In genomic region chr17:47195981-47196380, GRCm38 (mm10) we compare ENCODE assay signal across 22 mouse cellular contexts.
DNase-seq lines count a peak whose midpoint lies in the region; ATAC-seq and TF ChIP-seq lines count a peak whose summit lies in the region.
"Had no signal": no experiment of that assay in that cellular context is flagged by ENCODE, and none has a peak within 500 bp of the region (broad histone marks: within the 10 kb centered on the region; RNA-seq: fewer than 3 reads in every experiment).

No protein-coding gene starts in this region.

- no peak overlapping the region for H3K4me3 ChIP-seq in lung, postnatal 0 days (ENCODE audit: low read depth, low read length)
- no peak overlapping the region for H3K4me3 ChIP-seq in cerebellum, adult 2 months (replicated peaks; ENCODE audit: insufficient read depth, low read depth, low read length)
- H3K4me3 ChIP-seq: embryonic facial prominence, embryonic 13.5 days; forebrain, embryonic 12.5 days; hindbrain, embryonic 12.5 days had no signal

- no peaks in the 10 kb centered on the region for H3K9me3 ChIP-seq in lung, postnatal 0 days (ENCODE audit: low read length)
- H3K9me3 ChIP-seq: hindbrain, embryonic 12.5 days had no signal

- no peak for DNase-seq in lung, postnatal 0 days (ENCODE audit: low spot score)
- no peak for DNase-seq in lung, postnatal 14 days
- peak; percentile 84 for DNase-seq in ES-CJ7 (ENCODE audit: low read depth, low spot score)
- DNase-seq in R1 (ENCODE audit: low read depth, low spot score), result peak; percentile 90
- peak; percentile 36 for DNase-seq in forelimb bud, embryonic 11.5 days (ENCODE audit: low read depth, low spot score)
- DNase-seq in neural tube, embryonic 10.5 days (ENCODE audit: extremely low spot score, low spot score), result no peak
- no peak for DNase-seq in cerebellum, adult 2 months
- DNase-seq in urinary bladder, postnatal 25 days (ENCODE audit: low spot score), result no peak
- DNase-seq: adrenal gland, adult 2 months; adrenal gland, postnatal 25 days; cerebellum, adult 18-20 months; cerebellum, postnatal 10 days; gastrocnemius, postnatal 14 days; heart, postnatal 10 days; heart, postnatal 4 days had no signal

- peak; percentile 32; the same call in 1 of the 2 replicates for ATAC-seq in lung, postnatal 0 days
- ATAC-seq: activated CD4-positive, CD25-positive, alpha-beta regulatory T cell, adult 4 months; forebrain, embryonic 16.5 days; hindbrain, embryonic 16.5 days; inflammation-experienced regulatory T-cells, adult 6 months had no signal

- H3K27me3 ChIP-seq in lung, postnatal 0 days (replicated peaks; ENCODE audit: insufficient read depth, low read length), result no peaks in the 10 kb centered on the region
- H3K27me3 ChIP-seq in cerebellum, adult 2 months (ENCODE audit: control insufficient read depth, insufficient read depth, low read length), result no peaks in the 10 kb centered on the region
- H3K27me3 ChIP-seq: embryonic facial prominence, embryonic 13.5 days; forebrain, embryonic 12.5 days; hindbrain, embryonic 12.5 days had no signal

- TF ChIP-seq POLR2A in cerebellum, adult 2 months (IDR thresholded peaks at IDR 0.05; ENCODE audit: borderline replicate concordance, insufficient read depth, low read length), result no peak

- 55% methylated on average over 7 of the region's 7 CpGs for WGBS in lung, postnatal 0 days
- WGBS in cerebellum, adult 2 months, result 81% methylated on average over 7 of the region's 7 CpGs

- TF ChIP-seq CTCF in lung, postnatal 0 days (IDR thresholded peaks at IDR 0.05), result no peak
- no peak for TF ChIP-seq CTCF in cerebellum, adult 2 months (IDR thresholded peaks at IDR 0.05; ENCODE audit: borderline replicate concordance, insufficient read depth, low read depth, low read length)

- no peak overlapping the region for H3K9ac ChIP-seq in lung, postnatal 0 days (replicated peaks; ENCODE audit: low read depth)
- H3K9ac ChIP-seq: embryonic facial prominence, embryonic 13.5 days; forebrain, embryonic 12.5 days; hindbrain, embryonic 12.5 days had no signal

- no peaks in the 10 kb centered on the region for H3K36me3 ChIP-seq in lung, postnatal 0 days (ENCODE audit: insufficient read depth, low read length)

- H3K4me2 ChIP-seq in lung, postnatal 0 days (replicated peaks; ENCODE audit: low read depth, low read length), result no peak overlapping the region
- H3K4me2 ChIP-seq: embryonic facial prominence, embryonic 13.5 days; forebrain, embryonic 12.5 days; hindbrain, embryonic 12.5 days had no signal

- TF ChIP-seq EP300 in lung, postnatal 0 days (IDR thresholded peaks at IDR 0.05), result no peak

- no peak overlapping the region for H3K27ac ChIP-seq in lung, postnatal 0 days (ENCODE audit: low read length)
- no peak overlapping the region for H3K27ac ChIP-seq in cerebellum, adult 2 months (ENCODE audit: insufficient read depth, low read length)
- H3K27ac ChIP-seq: embryonic facial prominence, embryonic 13.5 days; forebrain, embryonic 12.5 days; hindbrain, embryonic 12.5 days had no signal

- H3K4me1 ChIP-seq in lung, postnatal 0 days (ENCODE audit: insufficient read depth, low read depth, low read length), result peaks cover 6% of the 10 kb centered on the region; the same call in 1 of the 2 replicates
- H3K4me1 ChIP-seq in cerebellum, adult 2 months (ENCODE audit: control insufficient read depth, insufficient read depth, low read length), result peaks cover 6% of the 10 kb centered on the region

Comparison
In these comparisons a context has a peak if more than half of its experiments do, and no peak if none do; other contexts are left out.
1. DNase-seq: peak in ES-CJ7 (single experiment), R1 (single experiment) and forelimb bud, embryonic 11.5 days (single experiment); none in lung, postnatal 0 days (single experiment), lung, postnatal 14 days (single experiment), neural tube, embryonic 10.5 days (single experiment), cerebellum, adult 2 months (0 of 2) and urinary bladder, postnatal 25 days (single experiment).